Mouse (Mus musculus): ENCODE measurements around the gene Ltb4r2. TPM values are rescaled to one million over a fixed set of nuclear protein-coding genes. Genes with fewer than 3 reads are reported as not detected.

Gene Ltb4r2
- polyA plus RNA-seq, 1 experiment from 2014 or later = 0.36 TPM

GRCm38 (mm10) chr14:55783171-55783957 is 22.1 kb downstream of the Ltb4r2 start:
- Histone ChIP-seq H3K27ac (no peak overlapping the region), H3K36me3 (replicated peaks; ENCODE audit: control insufficient read depth, insufficient read depth) (no peaks in the 10 kb centered on the region), H3K4me3 (replicated peaks; ENCODE audit: low read length) (peak overlapping the region; percentile 24), H3K4me2 (replicated peaks) (peak overlapping the region; percentile 46), H3K9ac (0 out of 2 replicates have a peak overlapping the region, but pooled peaks have one; percentile 28), H3K9me3 (ENCODE audit: control insufficient read depth, low read length) (no peaks in the 10 kb centered on the region), H3K27me3 (ENCODE audit: control insufficient read depth, insufficient read depth, low read length) (peaks cover 71% of the 10 kb centered on the region), H3K4me1 (replicated peaks; ENCODE audit: control insufficient read depth, insufficient read depth, low read length) (peaks cover 4% of the 10 kb centered on the region; the same call in 1 of the 2 replicates)
- DNase-seq (ENCODE audit: low spot score) = peak; percentile 45
- WGBS = 2% methylated on average over 31 of the region's 31 CpGs
- no peak for ATAC-seq (ENCODE audit: low FRiP score)

- H3K27ac ChIP-seq = no peak within 1 kb of the TSS
- no peaks in the 10 kb centered on the region for H3K36me3 ChIP-seq (replicated peaks; ENCODE audit: control insufficient read depth, insufficient read depth)
- H3K9me3 ChIP-seq (ENCODE audit: control insufficient read depth, low read length) = no peaks in the 10 kb centered on the region
- ATAC-seq (ENCODE audit: low FRiP score) (no peak), DNase-seq (ENCODE audit: low spot score) (no peak)
- 5% methylated on average over 13 of the region's 13 CpGs for WGBS
- peaks cover 76% of the 10 kb centered on the region for H3K27me3 ChIP-seq (ENCODE audit: control insufficient read depth, insufficient read depth, low read length)
- H3K4me2 ChIP-seq (replicated peaks) = peak within 1 kb of the TSS; percentile 46
- H3K4me3 ChIP-seq (replicated peaks; ENCODE audit: low read length) = peak within 1 kb of the TSS; percentile 24
- H3K9ac ChIP-seq = 0 out of 2 replicates have a peak within 1 kb of the TSS, but pooled peaks have one; percentile 28
- H3K4me1 ChIP-seq (replicated peaks; ENCODE audit: control insufficient read depth, insufficient read depth, low read length) = peaks cover 4% of the 10 kb centered on the region; the same call in 1 of the 2 replicates
Observed at GRCm38 (mm10) chr14:55783958-55784235, 22.7 kb downstream of the Ltb4r2 start, which contains the start of gene Adcy4. Gene Adcy4, minus strand, starts transcription at chr14:55784095.

DNA sequence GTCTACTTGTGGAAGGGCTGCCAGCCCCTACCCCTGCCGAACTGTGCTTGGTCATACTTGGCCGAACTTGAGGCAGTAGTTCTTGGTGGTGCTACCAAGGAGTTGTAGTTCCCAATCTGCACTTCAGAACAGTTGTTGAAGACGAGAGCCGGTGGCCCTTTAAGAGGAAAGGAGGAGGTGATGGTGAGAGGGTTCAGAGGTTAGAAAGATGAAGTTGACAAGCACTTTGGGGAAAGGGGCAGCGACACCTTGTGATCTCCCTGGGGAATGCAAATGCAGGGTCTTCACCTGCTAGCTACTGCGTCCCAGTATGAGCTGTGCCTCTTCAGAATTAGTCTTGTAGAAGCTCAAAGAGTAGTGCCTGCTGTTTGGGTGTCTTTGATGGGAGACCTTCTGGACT is 24.0 kb downstream of the Ltb4r2 start:
- 26% methylated on average over 6 of the region's 6 CpGs for WGBS

DNA sequence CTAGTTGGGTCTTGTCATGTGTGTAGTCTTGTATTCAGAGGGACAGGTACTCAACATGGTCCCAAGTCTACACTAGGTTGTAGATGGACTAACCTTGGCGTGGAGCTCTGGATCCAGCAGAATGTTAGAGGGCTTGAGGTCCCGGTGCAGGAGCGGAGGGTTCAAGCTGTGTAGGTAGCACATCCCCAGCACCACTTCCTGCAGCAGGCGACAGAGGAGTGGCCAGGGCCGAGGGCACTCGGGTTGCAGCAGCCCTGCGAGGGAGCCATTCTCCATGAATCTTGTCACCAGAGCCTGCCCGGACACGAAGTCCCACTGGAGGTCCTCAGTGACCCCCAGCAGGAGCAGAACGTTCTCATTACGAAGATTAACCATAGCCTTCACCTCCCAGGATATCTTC is 26.5 kb downstream of the Ltb4r2 start:
- Histone ChIP-seq H3K4me2 (replicated peaks) (no peak overlapping the region), H3K36me3 (replicated peaks; ENCODE audit: control insufficient read depth, insufficient read depth) (no peaks in the 10 kb centered on the region), H3K9ac (no peak overlapping the region), H3K27me3 (ENCODE audit: control insufficient read depth, insufficient read depth, low read length) (peaks cover 83% of the 10 kb centered on the region), H3K27ac (no peak overlapping the region), H3K9me3 (ENCODE audit: control insufficient read depth, low read length) (no peaks in the 10 kb centered on the region), H3K4me3 (replicated peaks; ENCODE audit: low read length) (no peak overlapping the region), H3K4me1 (replicated peaks; ENCODE audit: control insufficient read depth, insufficient read depth, low read length) (peaks cover 4% of the 10 kb centered on the region; the same call in 1 of the 2 replicates)
- DNase-seq (ENCODE audit: low spot score) = no peak
- no peak for ATAC-seq (ENCODE audit: low FRiP score)
- whole genome bisulfite sequencing = 31% methylated on average over 11 of the region's 11 CpGs

More for the DNA sequence above, 24.0 kb downstream of the Ltb4r2 start:
- H3K27ac ChIP-seq = no peak overlapping the region
- H3K27me3 ChIP-seq (ENCODE audit: control insufficient read depth, insufficient read depth, low read length) = peaks cover 89% of the 10 kb centered on the region
- DNase-seq (ENCODE audit: low spot score) (no peak), ATAC-seq (ENCODE audit: low FRiP score) (no peak)
- no peaks in the 10 kb centered on the region for H3K36me3 ChIP-seq (replicated peaks; ENCODE audit: control insufficient read depth, insufficient read depth)
- H3K4me2 ChIP-seq (replicated peaks) = no peak overlapping the region
- H3K4me1 ChIP-seq (replicated peaks; ENCODE audit: control insufficient read depth, insufficient read depth, low read length) = peaks cover 4% of the 10 kb centered on the region; the same call in 1 of the 2 replicates
- H3K4me3 ChIP-seq (replicated peaks; ENCODE audit: low read length) = no peak overlapping the region
- no peak overlapping the region for H3K9ac ChIP-seq
- no peaks in the 10 kb centered on the region for H3K9me3 ChIP-seq (ENCODE audit: control insufficient read depth, low read length)

DNA sequence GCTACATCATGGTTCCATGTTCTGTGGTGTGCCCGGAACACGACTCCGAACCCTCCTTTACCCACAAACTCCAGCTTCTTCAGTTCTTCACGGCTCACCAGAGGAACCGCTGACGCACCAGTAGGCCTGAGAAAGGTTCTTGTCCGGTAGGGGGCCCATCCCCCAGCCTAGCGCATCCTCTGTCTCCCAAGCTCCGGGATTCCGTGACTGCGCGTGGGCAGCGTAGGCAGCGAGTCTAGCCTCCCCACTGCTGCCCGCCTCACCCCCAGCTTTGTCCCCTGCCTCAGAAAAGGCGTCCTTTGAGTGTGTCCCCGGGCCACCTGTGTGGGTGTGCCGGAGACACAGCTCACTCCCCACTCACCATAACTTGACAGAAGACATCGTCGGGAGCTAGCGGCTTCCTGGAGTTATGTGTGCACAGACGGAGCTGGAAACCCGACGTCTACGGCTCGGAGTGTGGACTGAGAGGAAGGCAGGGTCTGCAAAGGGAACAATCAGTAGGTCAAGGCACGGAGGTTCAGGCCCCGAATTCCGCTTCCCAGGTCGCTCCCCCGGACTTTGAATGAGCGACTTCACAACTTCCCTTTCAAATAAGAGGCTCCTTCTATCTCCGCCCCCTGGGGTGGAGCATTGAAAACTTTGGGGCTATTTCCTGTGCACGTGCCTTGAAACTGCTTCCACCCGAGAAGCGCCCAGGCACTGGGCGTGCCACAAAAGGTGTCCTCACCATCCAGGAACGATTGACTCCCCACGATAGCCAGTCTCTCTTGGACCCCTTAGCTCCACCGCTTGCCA is 27.2 kb downstream of the Ltb4r2 start, which contains the start of gene Ripk3:
Ripk3 (minus strand) TSS at position 610 of the 795 bp plus-strand sequence.
- no peak for ATAC-seq (ENCODE audit: low FRiP score)
- no peak within 1 kb of the TSS for H3K27ac ChIP-seq
- peak within 1 kb of the TSS; percentile 19 for H3K4me3 ChIP-seq (replicated peaks; ENCODE audit: low read length)
- H3K36me3 ChIP-seq (replicated peaks; ENCODE audit: control insufficient read depth, insufficient read depth) = no peaks in the 10 kb centered on the region
- peak within 1 kb of the TSS; percentile 38 for H3K4me2 ChIP-seq (replicated peaks)
- no peak for DNase-seq (ENCODE audit: low spot score)
- peaks cover 2% of the 10 kb centered on the region; the same call in 1 of the 2 replicates for H3K4me1 ChIP-seq (replicated peaks; ENCODE audit: control insufficient read depth, insufficient read depth, low read length)
- 7% methylated on average over 40 of the region's 40 CpGs for WGBS
- peaks cover 76% of the 10 kb centered on the region for H3K27me3 ChIP-seq (ENCODE audit: control insufficient read depth, insufficient read depth, low read length)
- no peak within 1 kb of the TSS for H3K9ac ChIP-seq
- H3K9me3 ChIP-seq (ENCODE audit: control insufficient read depth, low read length) = no peaks in the 10 kb centered on the region

GRCm38 (mm10) chr14:55793461-55793860 is 32.2 kb downstream of the Ltb4r2 start:
- no peak for ATAC-seq (ENCODE audit: low FRiP score)
- H3K36me3 ChIP-seq (replicated peaks; ENCODE audit: control insufficient read depth, insufficient read depth) = no peaks in the 10 kb centered on the region
- no peak overlapping the region for H3K4me3 ChIP-seq (replicated peaks; ENCODE audit: low read length)
- H3K4me1 ChIP-seq (replicated peaks; ENCODE audit: control insufficient read depth, insufficient read depth, low read length) = no peaks in the 10 kb centered on the region
- H3K27me3 ChIP-seq (ENCODE audit: control insufficient read depth, insufficient read depth, low read length) = peaks cover 26% of the 10 kb centered on the region
- H3K9ac ChIP-seq = no peak overlapping the region
- no peak overlapping the region for H3K4me2 ChIP-seq (replicated peaks)
- DNase-seq (ENCODE audit: low spot score) = no peak
- WGBS = 76% methylated on average over 2 of the region's 2 CpGs
- no peaks in the 10 kb centered on the region for H3K9me3 ChIP-seq (ENCODE audit: control insufficient read depth, low read length)
- H3K27ac ChIP-seq = no peak overlapping the region

DNA sequence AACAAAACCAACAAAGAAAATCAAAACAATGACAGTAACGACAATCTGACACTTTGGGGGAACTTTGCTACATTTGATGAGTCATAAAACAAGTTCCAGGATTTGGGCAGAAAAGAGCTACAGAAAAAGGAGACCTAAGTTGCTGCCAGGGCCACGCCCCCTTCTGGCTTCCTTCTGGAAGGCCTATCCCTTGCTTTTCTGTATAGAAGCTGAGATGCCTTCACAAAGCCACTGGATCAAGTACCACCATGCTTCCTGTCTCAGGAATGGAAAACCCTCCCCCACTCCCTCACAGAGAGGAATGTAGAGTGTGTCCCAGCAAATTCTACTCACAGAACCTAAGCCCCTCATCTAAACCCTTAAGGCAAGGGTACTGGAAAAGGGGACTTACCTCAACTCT is 32.7 kb downstream of the Ltb4r2 start:
- Histone ChIP-seq H3K27ac (no peak overlapping the region), H3K9me3 (ENCODE audit: control insufficient read depth, low read length) (no peaks in the 10 kb centered on the region), H3K9ac (no peak overlapping the region), H3K36me3 (replicated peaks; ENCODE audit: control insufficient read depth, insufficient read depth) (no peaks in the 10 kb centered on the region), H3K4me3 (replicated peaks; ENCODE audit: low read length) (no peak overlapping the region), H3K27me3 (ENCODE audit: control insufficient read depth, insufficient read depth, low read length) (peaks cover 21% of the 10 kb centered on the region), H3K4me1 (replicated peaks; ENCODE audit: control insufficient read depth, insufficient read depth, low read length) (no peaks in the 10 kb centered on the region), H3K4me2 (replicated peaks) (no peak overlapping the region)
- no peak for ATAC-seq (ENCODE audit: low FRiP score)
- no peak for DNase-seq (ENCODE audit: low spot score)
- WGBS = 67% methylated on average over 2 of the region's 2 CpGs

DNA sequence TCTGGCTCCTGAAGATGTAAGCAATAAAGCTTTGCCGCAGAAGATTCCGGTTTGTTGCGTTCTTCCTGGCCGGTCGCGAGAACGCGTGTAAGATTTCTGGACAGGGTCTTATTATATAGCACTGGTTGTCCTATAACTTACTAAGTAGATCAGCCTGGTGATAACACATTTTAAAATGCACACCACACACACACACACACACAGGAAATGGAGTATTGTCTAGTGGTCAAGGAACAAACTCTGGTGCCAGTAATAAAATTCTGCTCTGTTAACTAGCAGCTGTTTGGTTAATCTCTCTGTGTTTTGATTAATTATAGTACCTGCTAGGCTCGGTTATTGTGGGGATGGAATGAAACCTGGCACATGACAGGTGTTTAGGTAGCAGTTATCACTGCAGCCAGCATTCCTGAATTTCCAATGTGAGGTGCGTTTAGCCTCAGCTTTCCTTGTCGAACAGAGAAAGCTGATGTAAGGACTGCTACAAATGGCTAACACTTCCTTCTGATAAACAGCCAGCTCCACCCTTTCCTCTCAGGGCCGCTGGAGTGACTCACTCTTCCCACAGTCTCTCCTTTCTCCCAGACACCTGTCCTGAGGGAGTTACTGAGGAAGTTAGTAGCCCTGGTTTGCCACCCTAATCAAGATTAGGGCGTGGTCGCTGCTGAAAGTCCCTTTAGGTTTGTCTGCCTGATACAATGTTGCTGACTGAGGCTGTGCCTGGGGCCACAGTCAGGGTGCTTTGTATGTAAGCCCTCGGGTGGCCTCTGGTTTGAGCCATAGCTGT is 34.3 kb downstream of the Ltb4r2 start:
- DNase-seq (ENCODE audit: low spot score) = no peak

More for the DNA sequence above, 34.3 kb downstream of the Ltb4r2 start:
- no peak overlapping the region for H3K9ac ChIP-seq
- H3K9me3 ChIP-seq (ENCODE audit: control insufficient read depth, low read length) = no peaks in the 10 kb centered on the region
- 89% methylated on average over 14 of the region's 15 CpGs for WGBS
- no peak overlapping the region for H3K27ac ChIP-seq
- no peaks in the 10 kb centered on the region for H3K36me3 ChIP-seq (replicated peaks; ENCODE audit: control insufficient read depth, insufficient read depth)
- H3K4me2 ChIP-seq (replicated peaks) = no peak overlapping the region
- H3K27me3 ChIP-seq (ENCODE audit: control insufficient read depth, insufficient read depth, low read length) = peaks cover 5% of the 10 kb centered on the region; the same call in 1 of the 2 replicates
- H3K4me3 ChIP-seq (replicated peaks; ENCODE audit: low read length) = no peak overlapping the region
- ATAC-seq (ENCODE audit: low FRiP score) = no peak
- no peaks in the 10 kb centered on the region for H3K4me1 ChIP-seq (replicated peaks; ENCODE audit: control insufficient read depth, insufficient read depth, low read length)

All from hindbrain, embryonic 14.5 days (tissue).